Mouse (Mus musculus) midbrain, embryonic 10.5 days (tissue): ENCODE results near the gene Stat3. TPM values are rescaled to one million over a fixed set of nuclear protein-coding genes. Genes with fewer than 3 reads are reported as not detected.
A peak's percentile ranks its signal among the peaks of the same experiment; 100 is the strongest.

Source experiments
- DNase-seq: peaks from one replicate; pipeline ENCODE4 v3.0.0-alpha.2; 2017; ENCODE audit warnings: low spot score
- H3K27ac ChIP-seq: fragments of 300-500 bp; sonication (generic); replicated peaks from 2 replicates; pipeline ENCODE4 v1.5.1; 2016; ENCODE audit warnings: mild to moderate bottlenecking
- H3K27me3 ChIP-seq: fragments of 300-500 bp; sonication (generic); 2 replicates; pipeline ENCODE4 v1.6.1; 2016; ENCODE audit warnings: low read depth, mild to moderate bottlenecking; ENCODE audit not compliant: poor library complexity, severe bottlenecking
- H3K36me3 ChIP-seq: fragments of 300-500 bp; sonication (generic); 2 replicates; pipeline ENCODE4 v1.6.1; 2016; ENCODE audit warnings: mild to moderate bottlenecking, moderate library complexity
- H3K4me1 ChIP-seq: fragments of 300-500 bp; sonication (generic); 2 replicates; pipeline ENCODE4 v1.6.1; 2016
- H3K4me3 ChIP-seq: fragments of 300-500 bp; sonication (generic); 2 replicates; pipeline ENCODE4 v1.5.1; 2016; ENCODE audit warnings: mild to moderate bottlenecking, moderate library complexity
- H3K9me3 ChIP-seq: fragments of 300-500 bp; sonication (generic); replicated peaks from 2 replicates; pipeline ENCODE4 v1.6.1; 2016; ENCODE audit warnings: mild to moderate bottlenecking
- WGBS: fragments of 180-500 bp; shearing (Covaris S2); methylation state at CpG from one replicate; pipeline ENCODE4 v1.1.7; 2016; 5-methylcytosine and 5-hydroxymethylcytosine counted together
- polyA plus RNA-seq: library from polyadenylated mRNA; unstranded; fragments of >200 nt; fragmentation: Nextera tagmentation; extraction: Ambion mirVana; gene quantifications from 2 replicates; pipeline ENCODE4 v1.2.1, GENCODE M21; 2016

The Stat3 gene
- polyA plus RNA-seq, 1 experiment from 2014 or later: 16.9 TPM

GRCm38 (mm10) chr11:100970557-100970937 is 31.2 kb upstream of the Stat3 start, which contains the start of gene Cavin1:
Gene Cavin1, minus strand, starts transcription at chr11:100970887.
- no peaks in the 10 kb centered on the region for H3K9me3 ChIP-seq
- no peak for DNase-seq
- H3K4me3 ChIP-seq: peak within 1 kb of the TSS; percentile 49
- WGBS: 2% methylated on average over 20 of the region's 20 CpGs
- H3K36me3 ChIP-seq: no peaks in the 10 kb centered on the region
- H3K27ac ChIP-seq: no peak within 1 kb of the TSS
- peaks cover 20% of the 10 kb centered on the region for H3K4me1 ChIP-seq
- peaks cover 95% of the 10 kb centered on the region for H3K27me3 ChIP-seq

GRCm38 (mm10) chr11:100969744-100970556 is 30.6 kb upstream of the Stat3 start:
- Histone ChIP-seq H3K9me3 (no peaks in the 10 kb centered on the region), H3K4me3 (peak overlapping the region; percentile 49), H3K4me1 (peaks cover 20% of the 10 kb centered on the region), H3K27ac (no peak overlapping the region), H3K36me3 (no peaks in the 10 kb centered on the region), H3K27me3 (peaks cover 98% of the 10 kb centered on the region)
- DNase-seq: peak; percentile 56
- WGBS: 2% methylated on average over 65 of the region's 65 CpGs

- H3K4me1 ChIP-seq: peaks cover 20% of the 10 kb centered on the region
- no peaks in the 10 kb centered on the region for H3K9me3 ChIP-seq
- no peak for DNase-seq
- no peaks in the 10 kb centered on the region for H3K36me3 ChIP-seq
- WGBS: 11% methylated on average over 35 of the region's 35 CpGs
- no peak overlapping the region for H3K27ac ChIP-seq
- H3K4me3 ChIP-seq: peak overlapping the region; percentile 49
- peaks cover 98% of the 10 kb centered on the region for H3K27me3 ChIP-seq
Measured at GRCm38 (mm10) chr11:100969189-100969743, 29.9 kb upstream of the Stat3 start.

- H3K4me3 ChIP-seq: no peak overlapping the region
- DNase-seq: no peak
- 76% methylated on average over 5 of the region's 5 CpGs for whole genome bisulfite sequencing
Measured at GRCm38 (mm10) chr11:100968501-100968900, 29.2 kb upstream of the Stat3 start.

GRCm38 (mm10) chr11:100967881-100968420 is 28.6 kb upstream of the Stat3 start:
- no peak overlapping the region for H3K4me3 ChIP-seq

More at GRCm38 (mm10) chr11:100968501-100968900, 29.2 kb upstream of the Stat3 start:
- Histone ChIP-seq H3K4me1 (peaks cover 20% of the 10 kb centered on the region), H3K27ac (no peak overlapping the region), H3K27me3 (peaks cover 100% of the 10 kb centered on the region), H3K9me3 (no peaks in the 10 kb centered on the region), H3K36me3 (no peaks in the 10 kb centered on the region)

GRCm38 (mm10) chr11:100967376-100967775 is 28.0 kb upstream of the Stat3 start:
- Histone ChIP-seq H3K27ac (no peak overlapping the region), H3K4me3 (no peak overlapping the region), H3K9me3 (no peaks in the 10 kb centered on the region), H3K4me1 (peaks cover 20% of the 10 kb centered on the region), H3K36me3 (no peaks in the 10 kb centered on the region), H3K27me3 (peaks cover 96% of the 10 kb centered on the region)
- DNase-seq: no peak
- WGBS: 59% methylated on average over 5 of the region's 5 CpGs

More at GRCm38 (mm10) chr11:100967881-100968420, 28.6 kb upstream of the Stat3 start:
- H3K4me1 ChIP-seq: peaks cover 20% of the 10 kb centered on the region
- H3K36me3 ChIP-seq: no peaks in the 10 kb centered on the region
- no peaks in the 10 kb centered on the region for H3K9me3 ChIP-seq
- no peak for DNase-seq
- WGBS: 84% methylated on average over 5 of the region's 5 CpGs
- H3K27me3 ChIP-seq: peaks cover 96% of the 10 kb centered on the region
- H3K27ac ChIP-seq: no peak overlapping the region

- no peaks in the 10 kb centered on the region for H3K9me3 ChIP-seq
- no peaks in the 10 kb centered on the region for H3K36me3 ChIP-seq
- H3K4me3 ChIP-seq: no peak overlapping the region
- 78% methylated on average over 6 of the region's 6 CpGs for WGBS
- H3K27me3 ChIP-seq: peaks cover 83% of the 10 kb centered on the region
- no peak overlapping the region for H3K27ac ChIP-seq
- DNase-seq: no peak
- peaks cover 20% of the 10 kb centered on the region for H3K4me1 ChIP-seq
Measured at GRCm38 (mm10) chr11:100965760-100966159, 26.4 kb upstream of the Stat3 start.

- no peaks in the 10 kb centered on the region for H3K9me3 ChIP-seq
- no peak overlapping the region for H3K4me3 ChIP-seq
- H3K27me3 ChIP-seq: peaks cover 83% of the 10 kb centered on the region
- WGBS: 83% methylated on average over 6 of the region's 6 CpGs
- no peak for DNase-seq
- H3K4me1 ChIP-seq: peaks cover 13% of the 10 kb centered on the region
- no peaks in the 10 kb centered on the region for H3K36me3 ChIP-seq
- no peak overlapping the region for H3K27ac ChIP-seq
Measured at GRCm38 (mm10) chr11:100964901-100965542, 25.7 kb upstream of the Stat3 start.

GRCm38 (mm10) chr11:100964180-100964579 is 24.8 kb upstream of the Stat3 start:
- H3K4me3 ChIP-seq: no peak overlapping the region
- WGBS: 87% methylated on average over 7 of the region's 7 CpGs
- peaks cover 9% of the 10 kb centered on the region for H3K4me1 ChIP-seq
- peaks cover 83% of the 10 kb centered on the region for H3K27me3 ChIP-seq
- no peaks in the 10 kb centered on the region for H3K9me3 ChIP-seq
- no peak for DNase-seq
- H3K27ac ChIP-seq: no peak overlapping the region
- no peaks in the 10 kb centered on the region for H3K36me3 ChIP-seq

- Histone ChIP-seq H3K27ac (no peak overlapping the region), H3K9me3 (no peaks in the 10 kb centered on the region), H3K27me3 (peaks cover 83% of the 10 kb centered on the region), H3K36me3 (no peaks in the 10 kb centered on the region), H3K4me1 (peaks cover 10% of the 10 kb centered on the region), H3K4me3 (no peak overlapping the region)
- DNase-seq: no peak
- 79% methylated on average over 9 of the region's 9 CpGs for WGBS
Measured at GRCm38 (mm10) chr11:100963647-100964046, 24.3 kb upstream of the Stat3 start.

- Histone ChIP-seq H3K9me3 (no peaks in the 10 kb centered on the region), H3K4me3 (no peak overlapping the region), H3K36me3 (no peaks in the 10 kb centered on the region), H3K27me3 (peaks cover 83% of the 10 kb centered on the region), H3K27ac (no peak overlapping the region), H3K4me1 (peaks cover 14% of the 10 kb centered on the region)
- no peak for DNase-seq
- 76% methylated on average over 9 of the region's 9 CpGs for WGBS
Measured at GRCm38 (mm10) chr11:100962371-100962911, 23.1 kb upstream of the Stat3 start.

- 7% methylated on average over 6 of the region's 6 CpGs for WGBS
- H3K4me1 ChIP-seq: peaks cover 14% of the 10 kb centered on the region
- H3K36me3 ChIP-seq: no peaks in the 10 kb centered on the region
- peaks cover 78% of the 10 kb centered on the region for H3K27me3 ChIP-seq
- peak overlapping the region; percentile 25; the same call in 1 of the 2 replicates for H3K4me3 ChIP-seq
- H3K9me3 ChIP-seq: no peaks in the 10 kb centered on the region
- no peak overlapping the region for H3K27ac ChIP-seq
- DNase-seq: no peak
Measured at GRCm38 (mm10) chr11:100960540-100960939, 21.2 kb upstream of the Stat3 start.
